Mouse (Mus musculus) c-Kit-negative CD71-positive TER-119-positive erythroid progenitor cells, embryonic 14.5 days (primary cell): Measurements from ENCODE around the gene Lrrc18.

Experiments used
- DNase-seq: peaks from one replicate; pipeline ENCODE4 v3.0.0-alpha.2; 2013; ENCODE audit warnings: low read depth, low spot score

Gene Lrrc18

GRCm38 (mm10) chr14:33045217-33045616 lies 54.0 kb downstream of the Lrrc18 start:
- no peak for DNase-seq

- no peak for DNase-seq
These were observed 62.3 kb downstream of the Lrrc18 start for GRCm38 (mm10) chr14:33053441-33053840.

GRCm38 (mm10) chr14:33058881-33059660 lies 67.9 kb downstream of the Lrrc18 start:
- DNase-seq = no peak

- DNase-seq = no peak
These were observed 71.8 kb downstream of the Lrrc18 start for GRCm38 (mm10) chr14:33062996-33063395.
